Mouse (Mus musculus) bone marrow, adult 2 months (tissue): Measurements from ENCODE around the gene Btbd3. TPM values are rescaled to one million over a fixed set of nuclear protein-coding genes. Genes with fewer than 3 reads are reported as not detected.

Experiments used
- H3K27ac ChIP-seq: fragments of 200-500 bp; 2 replicates; pipeline ENCODE4 v1.5.1; 2012; ENCODE audit warnings: low read depth, mild to moderate bottlenecking, control low read depth, inconsistent platforms, low read length; ENCODE audit not compliant: control insufficient read depth, poor library complexity, insufficient read depth
- H3K4me1 ChIP-seq: fragments of 200-500 bp; 2 replicates; pipeline ENCODE4 v1.6.1; 2011; ENCODE audit warnings: low read length; ENCODE audit not compliant: control insufficient read depth, insufficient read depth
- H3K4me3 ChIP-seq: fragments of 200-500 bp; replicated peaks from 2 replicates; pipeline ENCODE3; 2011; ENCODE audit warnings: mild to moderate bottlenecking, low read depth, low read length, control low read depth; ENCODE audit not compliant: control insufficient read depth
- CTCF ChIP-seq: fragments of 200-500 bp; IDR thresholded peaks from 2 replicates; pipeline ENCODE4 v1.5.1; 2011; ENCODE audit warnings: low read length, control low read depth; ENCODE audit not compliant: control insufficient read depth, insufficient read depth
- POLR2A ChIP-seq: fragments of 200-500 bp; IDR thresholded peaks from 2 replicates; pipeline ENCODE4 v1.6.1; 2011; ENCODE audit warnings: low read depth, mild to moderate bottlenecking, control low read depth, low read length, borderline replicate concordance; ENCODE audit not compliant: control insufficient read depth
- WGBS: fragments of 180-500 bp; shearing (Covaris S2); methylation state at CpG from one replicate; pipeline ENCODE4 v1.1.7; 2018; 5-methylcytosine and 5-hydroxymethylcytosine counted together
- polyA plus RNA-seq: library from polyadenylated mRNA; stranded (reverse); fragments of >200 nt; gene quantifications from 2 replicates; pipeline ENCODE4 v1.2.4, GENCODE M21; 2011; ENCODE audit warnings: low replicate concordance; ENCODE audit not compliant: missing spikeins, insufficient read depth, insufficient read length

The Btbd3 gene
- polyA plus RNA-seq, 1 experiment, result 1.2 TPM

GRCm38 (mm10) chr2:138273404-138274073 is 17.2 kb downstream of the Btbd3 start:
- 76% methylated on average over 9 of the region's 9 CpGs for WGBS
- no peak for TF ChIP-seq POLR2A
- no peak for TF ChIP-seq CTCF
- no peaks in the 10 kb centered on the region for H3K4me1 ChIP-seq

GRCm38 (mm10) chr2:138274086-138274485 is 17.7 kb downstream of the Btbd3 start:
- no peak overlapping the region for H3K4me3 ChIP-seq
- WGBS, result 82% methylated on average over 5 of the region's 5 CpGs
- H3K27ac ChIP-seq, result no peak overlapping the region
- no peak for TF ChIP-seq POLR2A
- no peak for TF ChIP-seq CTCF
- H3K4me1 ChIP-seq, result no peaks in the 10 kb centered on the region

More at GRCm38 (mm10) chr2:138273404-138274073, 17.2 kb downstream of the Btbd3 start:
- H3K4me3 ChIP-seq, result no peak overlapping the region
- H3K27ac ChIP-seq, result no peak overlapping the region

- TF ChIP-seq POLR2A, result no peak
- no peak for TF ChIP-seq CTCF
- no peaks in the 10 kb centered on the region for H3K4me1 ChIP-seq
- H3K4me3 ChIP-seq, result no peak overlapping the region
- H3K27ac ChIP-seq, result no peak overlapping the region
- WGBS, result 29% methylated on average over 17 of the region's 17 CpGs
Observed at GRCm38 (mm10) chr2:138277842-138278691, 21.7 kb downstream of the Btbd3 start.

- H3K4me1 ChIP-seq, result no peaks in the 10 kb centered on the region
- no peak for TF ChIP-seq POLR2A
- TF ChIP-seq CTCF, result no peak
- no peak overlapping the region for H3K27ac ChIP-seq
- H3K4me3 ChIP-seq, result no peak overlapping the region
- WGBS, result 78% methylated on average over 15 of the region's 15 CpGs
Observed at GRCm38 (mm10) chr2:138278853-138279640, 22.7 kb downstream of the Btbd3 start.

GRCm38 (mm10) chr2:138279641-138280040 is 23.3 kb downstream of the Btbd3 start:
- no peak for TF ChIP-seq POLR2A
- no peak for TF ChIP-seq CTCF
- Histone ChIP-seq H3K4me3 (no peak overlapping the region), H3K27ac (no peak overlapping the region), H3K4me1 (no peaks in the 10 kb centered on the region)
- WGBS, result 72% methylated on average over 11 of the region's 11 CpGs

GRCm38 (mm10) chr2:138280225-138280711 is 23.9 kb downstream of the Btbd3 start:
- WGBS, result 85% methylated on average over 17 of the region's 17 CpGs
- no peak overlapping the region for H3K4me3 ChIP-seq
- H3K4me1 ChIP-seq, result no peaks in the 10 kb centered on the region
- no peak overlapping the region for H3K27ac ChIP-seq
- TF ChIP-seq CTCF (no peak), POLR2A (no peak)

GRCm38 (mm10) chr2:138281550-138282201 is 25.3 kb downstream of the Btbd3 start:
- TF ChIP-seq CTCF, result no peak
- TF ChIP-seq POLR2A, result no peak
- WGBS, result 84% methylated on average over 10 of the region's 10 CpGs
- Histone ChIP-seq H3K27ac (no peak overlapping the region), H3K4me1 (no peaks in the 10 kb centered on the region), H3K4me3 (no peak overlapping the region)

GRCm38 (mm10) chr2:138283372-138283771 is 27.0 kb downstream of the Btbd3 start:
- Histone ChIP-seq H3K4me1 (no peaks in the 10 kb centered on the region), H3K27ac (no peak overlapping the region), H3K4me3 (no peak overlapping the region)
- WGBS, result 86% methylated on average over 12 of the region's 12 CpGs
- no peak for TF ChIP-seq POLR2A
- no peak for TF ChIP-seq CTCF
